Mouse (Mus musculus) right cerebral cortex, adult 2 months (tissue): ENCODE results near the gene Gmppb.
"Not testable (repeated sequence)": the region's sequence is repeated elsewhere in the genome, so short reads cannot be mapped to it uniquely, and the experiment has no call there.

Experiments used
- DNase-seq, 2 experiments: peaks; one replicate each; pipeline ENCODE4 v3.0.0; 2021 to 2022; ENCODE audit warnings: low spot score in 2 of 2

Gene Gmppb

DNA sequence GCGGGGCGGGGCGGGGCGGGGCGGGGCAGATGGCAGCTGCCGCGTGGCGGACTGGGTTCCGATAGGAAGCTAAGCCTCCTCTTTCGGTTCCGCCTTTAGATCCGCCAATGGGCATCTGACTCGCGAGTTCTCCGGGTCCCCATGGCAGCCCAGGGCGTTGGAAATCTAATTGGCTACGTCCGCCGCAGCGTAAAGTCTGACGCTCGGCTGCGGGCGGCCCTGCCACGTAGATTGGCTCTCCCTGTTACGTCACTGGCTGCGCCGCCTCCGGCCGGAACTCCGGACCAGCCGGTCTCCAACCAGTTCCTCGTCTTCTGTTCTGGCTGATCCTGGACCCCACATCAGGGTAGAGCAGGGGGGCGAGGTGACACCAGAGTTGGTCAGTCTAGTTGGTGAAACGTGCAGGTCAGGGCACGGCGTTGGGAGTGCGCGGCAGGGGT is at the start of gene Gmppb:
Gmppb (plus strand) TSS at position 227 of the 440 bp plus-strand sequence.
- DNase-seq, result peak; percentile 96

DNA sequence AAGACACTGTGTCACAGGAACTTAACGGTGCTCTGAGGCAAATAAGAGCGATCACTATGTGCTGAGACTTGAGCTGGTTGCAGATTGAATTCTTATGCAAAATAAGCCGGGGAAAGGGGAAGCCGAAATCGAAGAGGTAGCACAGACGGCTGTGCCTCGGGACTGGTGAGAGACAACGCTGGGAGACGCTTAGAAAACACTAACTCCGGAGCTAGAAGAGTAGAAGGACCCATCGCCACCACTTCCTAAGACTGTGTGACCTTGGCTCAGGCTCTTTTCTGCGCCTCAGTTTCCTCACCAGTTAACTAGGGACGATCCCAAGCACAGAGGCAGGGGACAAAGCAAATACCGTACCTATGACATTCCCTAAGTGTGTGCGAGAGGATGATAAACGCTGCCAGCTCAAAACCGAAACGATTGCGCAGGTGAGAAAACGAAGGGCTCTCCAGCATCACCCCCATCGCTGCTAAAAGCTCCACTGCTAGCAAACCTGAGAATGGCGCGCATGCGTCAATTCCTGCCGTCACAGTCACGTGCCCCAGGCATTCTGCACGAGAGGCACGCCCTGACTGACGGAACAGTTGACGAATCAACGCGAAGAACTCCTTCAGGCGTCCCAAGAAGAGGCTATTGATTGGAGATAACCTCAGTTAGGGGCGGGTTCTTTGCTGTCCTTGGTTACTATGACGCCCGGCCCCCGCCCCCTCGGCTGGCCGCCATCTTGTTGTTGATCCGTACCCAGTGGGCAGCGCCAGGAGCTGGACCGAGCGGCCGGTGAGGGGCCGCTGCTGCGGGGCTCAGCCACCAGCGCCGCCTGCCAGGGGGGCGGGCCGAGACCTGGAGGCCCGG is 46.9 kb upstream of the Gmppb start, which contains the start of gene Ip6k1:
Ip6k1 (plus strand) TSS at position 580 of the 849 bp plus-strand sequence.
- DNase-seq, result peak; percentile 100

DNA sequence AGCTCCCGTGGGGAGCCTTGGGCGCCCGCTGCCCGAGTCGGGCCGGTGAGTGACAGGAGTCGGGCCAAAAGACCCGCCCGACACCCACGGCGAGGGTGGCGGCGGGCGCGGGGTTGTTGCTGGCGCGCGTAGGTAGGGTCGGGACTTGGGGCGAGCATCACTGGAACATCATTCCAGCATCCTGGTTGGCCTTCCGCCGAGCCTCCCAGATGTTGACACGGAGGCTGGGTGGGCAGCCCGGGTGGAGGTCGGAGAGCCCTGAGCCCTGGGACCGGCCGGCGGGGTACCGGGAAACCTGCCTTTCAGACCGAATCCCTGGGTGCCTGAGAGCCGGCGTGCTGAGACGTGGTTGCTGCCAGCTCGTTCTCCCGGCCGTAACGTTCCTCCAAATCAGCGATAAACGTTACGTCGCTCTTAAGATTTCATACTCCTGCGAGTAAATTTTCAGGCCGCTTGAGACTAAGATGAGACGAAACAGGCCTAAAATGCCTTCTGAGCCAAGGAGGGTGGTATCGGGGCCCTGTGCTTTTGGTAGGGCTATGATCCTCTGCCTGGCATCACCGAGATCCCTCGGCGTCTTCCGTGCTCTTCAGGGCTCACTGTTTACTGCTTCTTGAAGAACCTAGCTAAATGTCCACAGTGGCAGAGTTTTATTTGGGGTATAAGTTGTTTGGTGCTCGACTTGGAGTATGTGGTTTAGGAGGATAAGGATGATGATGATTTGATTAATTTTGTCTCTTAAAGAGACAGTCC is 46.1 kb upstream of the Gmppb start:
- peak in 1 of 2 experiments; percentile 49 for DNase-seq

DNA sequence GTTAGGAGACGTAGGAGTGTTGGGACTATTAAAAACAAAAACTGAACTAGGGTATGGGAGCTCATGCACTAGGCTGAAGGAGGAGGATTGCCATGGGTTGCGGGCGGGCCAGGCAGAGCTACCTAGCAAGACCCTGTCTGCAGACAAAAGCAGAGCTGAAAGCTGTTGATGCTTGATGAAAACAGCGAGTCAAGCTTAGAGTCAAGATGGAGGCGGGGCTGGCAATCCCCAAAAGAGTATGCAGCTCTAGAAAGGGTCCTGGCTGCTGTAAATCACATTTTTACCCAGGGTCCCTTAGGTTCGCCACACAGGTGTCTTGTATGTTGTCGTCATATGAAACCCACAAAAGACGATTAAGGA is 45.5 kb upstream of the Gmppb start:
- DNase-seq, result peak in 1 of 2 experiments; percentile 31

DNA sequence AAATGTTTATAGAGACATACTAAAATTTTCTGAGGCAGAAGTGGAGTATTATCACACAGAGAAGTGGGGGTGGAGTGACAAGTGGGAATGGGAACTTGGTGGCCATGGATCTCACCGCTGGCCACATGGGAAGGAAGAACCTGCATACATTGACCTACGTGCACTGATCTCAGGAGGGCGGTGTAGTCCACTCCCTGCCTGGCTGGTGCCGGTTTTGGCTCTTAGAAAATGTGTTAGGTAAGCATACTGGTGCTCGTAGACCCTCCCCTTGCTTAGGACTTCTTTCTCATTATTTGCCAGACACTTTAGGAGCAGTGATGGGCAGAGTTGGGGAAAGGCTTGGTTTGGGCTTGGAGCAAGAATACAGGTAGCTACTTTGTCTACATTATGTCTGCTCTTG is 41.0 kb upstream of the Gmppb start:
- DNase-seq, result no peak

DNA sequence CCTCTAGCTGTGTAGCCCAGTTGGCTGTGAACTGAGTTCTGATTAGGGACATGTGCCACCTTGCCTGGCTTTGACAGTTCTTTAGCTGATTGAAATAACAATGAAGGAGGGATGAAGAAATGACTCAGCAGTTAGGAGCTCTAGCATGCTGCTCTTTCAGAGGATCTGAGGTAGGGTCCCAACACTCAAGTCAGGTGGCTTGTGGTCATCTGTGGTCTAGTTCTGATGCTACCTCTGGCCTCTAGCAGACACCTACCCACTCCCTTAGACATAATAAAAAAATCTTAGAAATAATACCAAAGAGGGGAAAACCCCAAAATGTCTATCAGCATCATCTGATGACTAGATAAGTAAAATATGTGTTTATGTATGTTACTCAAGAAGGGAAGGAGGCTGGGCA is 38.7 kb upstream of the Gmppb start:
- DNase-seq, result no peak

DNA sequence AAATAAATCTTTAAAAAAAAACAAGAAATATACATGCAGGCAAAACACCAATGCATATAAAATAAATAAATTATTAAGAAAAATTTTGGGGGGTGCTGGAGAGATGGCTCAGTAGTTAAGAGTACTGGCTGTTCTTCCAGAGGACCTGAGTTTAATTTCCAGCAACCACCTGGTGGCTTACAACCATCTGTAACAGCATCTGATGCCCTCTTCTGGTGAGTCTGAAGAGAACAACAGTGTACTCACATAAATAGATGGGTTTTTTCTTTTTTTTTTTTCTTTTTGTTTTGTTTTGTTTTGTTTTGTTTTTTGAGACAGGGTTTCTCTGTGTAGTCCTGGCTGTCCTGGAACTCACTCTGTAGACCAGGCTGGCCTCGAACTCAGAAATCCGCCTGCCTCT is 35.5 kb upstream of the Gmppb start:
- DNase-seq, result not testable (repeated sequence)

DNA sequence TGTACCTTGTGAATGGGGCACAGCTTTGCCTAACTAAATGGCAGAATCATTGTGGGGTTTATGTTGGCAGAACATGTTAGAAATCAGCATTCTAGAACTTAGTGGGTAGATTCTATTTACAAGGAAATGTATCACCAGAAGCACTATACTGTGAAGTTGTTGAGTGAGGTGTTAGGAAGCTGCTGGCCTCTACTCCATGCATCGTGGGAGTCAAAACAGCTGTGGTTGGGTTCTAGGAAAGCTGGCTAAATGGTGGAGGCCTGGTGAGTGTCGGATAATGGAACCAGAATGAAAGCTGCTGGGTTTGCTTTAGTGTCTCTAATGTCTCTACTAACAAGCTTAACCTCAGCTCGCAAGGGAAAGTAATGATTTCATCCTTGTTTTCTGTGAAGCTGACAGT is 31.9 kb upstream of the Gmppb start:
- peak; percentile 39 to 49 for DNase-seq

DNA sequence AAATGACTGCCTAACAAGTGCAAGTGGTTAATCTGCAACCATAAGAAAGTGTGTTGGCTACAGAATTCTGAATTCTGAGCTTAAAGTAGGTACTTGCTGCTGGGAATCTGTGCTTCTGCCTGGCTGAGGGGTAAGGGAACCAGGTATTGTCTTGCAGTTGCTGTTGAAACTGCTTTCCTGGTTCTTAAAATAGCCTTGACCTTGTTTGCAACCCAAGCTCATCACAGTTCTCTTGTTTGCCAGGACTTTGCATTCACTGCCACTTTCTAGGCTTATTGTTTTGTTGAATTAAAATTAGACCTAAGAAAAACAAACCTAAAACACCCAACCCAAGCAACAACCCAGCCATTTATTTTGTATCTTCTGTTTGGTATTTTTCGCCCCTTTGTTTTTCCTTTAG is 28.3 kb upstream of the Gmppb start:
- DNase-seq, result no peak

DNA sequence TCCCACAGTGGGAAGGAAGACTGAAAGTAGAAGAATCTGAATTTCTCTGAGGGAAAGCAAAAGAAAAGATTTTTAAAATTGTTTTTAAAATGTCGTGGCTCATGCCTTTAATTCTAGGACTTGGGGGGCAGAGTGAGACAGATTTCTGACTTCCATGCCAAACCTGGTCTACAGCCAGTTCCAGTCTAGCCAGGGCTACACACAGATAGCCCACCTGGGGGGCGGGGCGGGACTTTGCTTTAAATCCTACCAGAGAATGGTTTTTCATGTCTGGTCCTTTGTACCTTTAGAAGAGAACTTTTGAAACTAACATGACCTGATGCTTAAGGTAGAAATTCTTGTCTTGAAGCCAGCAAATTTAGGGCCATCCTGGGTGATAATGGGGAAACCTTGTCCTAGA is 25.8 kb upstream of the Gmppb start:
- no peak for DNase-seq

DNA sequence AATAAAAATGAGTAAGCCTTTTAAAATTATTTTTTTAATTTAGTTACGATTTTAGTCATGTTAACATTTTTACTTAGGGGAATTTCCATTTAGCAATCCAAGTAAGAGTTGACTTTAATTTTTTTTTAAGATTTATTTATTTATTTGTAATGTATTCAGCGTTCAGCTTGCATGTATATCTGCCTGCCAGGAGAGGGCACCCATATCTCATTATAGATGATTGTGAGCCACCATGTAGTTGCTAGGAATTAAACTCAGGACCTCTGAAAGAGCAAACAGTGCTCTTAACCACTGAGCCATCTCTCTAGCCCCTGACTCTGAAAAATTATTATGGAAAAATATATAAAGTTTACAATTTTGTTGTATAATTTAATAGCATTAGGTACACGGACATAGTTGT is 22.5 kb upstream of the Gmppb start:
- DNase-seq, result no peak

DNA sequence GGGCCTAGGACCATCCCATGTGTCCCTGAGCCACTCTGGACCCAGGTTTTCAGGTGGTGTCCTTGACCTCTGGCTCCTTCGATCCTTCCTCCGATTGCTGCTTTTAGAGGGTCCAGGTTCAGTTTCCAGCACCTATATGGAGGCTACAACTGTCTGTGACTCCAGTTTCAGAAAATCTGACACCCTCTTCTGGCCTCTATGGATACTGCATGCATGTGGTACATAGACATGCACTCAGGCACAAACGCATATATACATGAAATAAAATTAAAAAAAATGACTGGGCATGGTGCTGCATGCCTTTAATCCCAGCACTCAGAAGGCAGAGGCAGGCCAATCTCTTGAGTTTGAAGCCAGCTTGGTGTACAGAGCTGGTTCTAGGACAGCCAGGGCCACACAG is 21.2 kb upstream of the Gmppb start:
- DNase-seq, result no peak

DNA sequence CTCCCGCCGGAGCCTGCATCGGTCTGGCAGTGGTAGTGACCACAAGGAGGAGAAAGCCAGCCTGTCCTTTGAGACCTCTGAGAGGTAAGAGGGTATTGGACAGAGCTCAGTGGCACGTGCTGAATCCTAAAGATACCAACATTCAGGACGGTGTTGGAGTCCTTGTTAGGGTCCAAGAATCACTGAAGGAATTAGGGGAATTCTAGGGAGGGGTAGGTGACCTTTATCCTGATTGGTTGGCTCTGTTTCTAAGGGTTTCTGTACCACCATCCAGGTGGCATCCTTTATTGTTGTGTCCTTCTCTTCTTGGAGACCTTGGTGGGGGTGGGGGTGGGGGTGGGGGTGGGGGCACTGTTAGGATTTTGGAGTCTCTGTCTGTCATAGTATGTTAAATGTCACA is 16.9 kb upstream of the Gmppb start:
- no peak for DNase-seq

DNA sequence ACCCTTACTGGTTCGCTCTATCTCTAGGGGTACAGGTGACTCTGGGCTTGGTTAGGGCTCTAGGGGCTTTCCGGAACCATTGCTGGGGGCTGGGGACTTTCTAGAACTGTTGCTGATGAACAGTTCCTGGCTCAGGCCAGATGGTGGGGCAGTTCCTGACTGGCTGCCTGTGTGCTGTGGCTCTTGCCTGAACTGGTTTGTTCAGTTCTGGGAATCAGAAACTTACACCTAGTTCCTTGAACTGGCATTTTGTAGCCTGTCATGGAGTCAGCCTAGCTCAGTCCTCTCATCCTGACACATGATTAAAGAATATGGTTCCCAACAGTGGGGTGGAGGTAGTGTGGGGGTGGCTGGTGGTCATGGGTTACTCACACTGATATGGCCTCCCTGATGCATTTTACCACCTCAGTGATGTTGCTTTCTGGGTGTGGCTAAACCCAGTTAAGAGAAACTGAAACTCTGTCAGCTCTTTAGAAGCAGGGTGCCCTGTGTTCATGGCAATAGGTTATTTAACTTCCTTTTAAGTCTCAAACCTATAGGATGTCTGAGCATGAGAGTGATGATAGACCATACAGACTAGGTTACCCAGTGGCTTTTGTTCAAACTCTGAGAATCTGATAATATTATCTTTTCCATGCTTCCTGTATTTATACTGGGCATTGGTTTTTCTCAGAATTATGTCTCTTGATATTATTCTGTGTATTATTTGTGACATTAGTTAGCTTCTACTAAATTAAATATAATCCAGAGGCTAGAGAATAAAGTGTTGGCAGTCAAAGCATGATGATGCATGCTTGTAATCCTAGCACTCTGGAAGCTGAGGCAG is 13.5 kb upstream of the Gmppb start:
- DNase-seq, result no peak

DNA sequence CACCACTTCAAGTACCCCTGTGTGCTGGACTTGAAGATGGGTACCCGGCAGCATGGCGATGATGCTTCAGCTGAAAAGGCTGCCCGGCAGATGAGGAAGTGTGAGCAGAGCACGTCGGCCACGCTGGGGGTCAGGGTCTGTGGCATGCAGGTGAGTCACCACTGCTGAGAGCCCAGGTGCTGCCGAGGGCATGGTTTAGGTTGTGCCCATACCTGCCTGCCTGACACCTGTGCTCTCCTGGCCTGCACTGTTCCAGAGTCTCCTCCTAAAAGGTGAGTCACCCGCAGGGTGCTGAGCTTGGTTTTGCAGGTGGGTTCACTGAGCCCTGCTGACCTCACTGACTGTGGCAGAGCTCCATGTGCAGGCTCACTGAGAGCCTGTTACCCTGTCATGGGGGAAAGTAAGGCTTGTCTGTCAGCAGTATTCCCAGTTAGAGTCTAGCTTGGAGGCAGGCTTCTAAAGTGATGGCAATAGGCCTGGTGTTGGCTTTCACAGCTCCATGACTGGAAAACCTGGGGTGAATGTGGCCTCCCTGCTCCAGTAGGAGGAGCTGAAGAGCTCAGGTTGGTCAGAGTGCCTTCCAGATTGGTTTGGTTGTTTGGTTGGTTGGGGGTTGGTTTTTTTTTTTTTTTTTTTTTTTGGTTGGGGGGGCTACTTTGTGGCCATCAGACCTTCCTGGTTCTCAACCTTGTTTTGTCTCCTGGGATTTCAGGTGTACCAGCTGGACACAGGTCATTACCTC is 4.1 kb upstream of the Gmppb start:
- no peak for DNase-seq

DNA sequence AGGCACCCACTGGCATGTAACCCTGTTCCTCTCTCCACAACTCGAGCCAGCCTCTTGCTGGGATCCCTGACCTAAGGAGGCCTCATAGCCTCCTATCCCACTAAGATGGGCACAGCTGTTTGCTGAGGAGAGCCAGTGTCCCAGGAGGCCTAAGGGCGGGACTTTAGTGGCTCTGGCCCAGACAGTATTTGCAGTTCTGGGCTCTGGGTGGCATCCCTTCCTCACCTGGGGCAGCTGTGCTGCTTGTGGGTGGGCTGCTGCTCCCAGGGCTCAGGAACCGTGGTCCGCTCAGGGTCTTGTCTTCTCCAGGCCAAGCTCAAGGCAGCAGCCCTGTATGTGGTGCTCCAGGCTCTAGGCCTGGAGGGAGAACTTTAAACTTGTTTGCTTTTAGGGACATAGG is 2.5 kb upstream of the Gmppb start:
- no peak for DNase-seq

DNA sequence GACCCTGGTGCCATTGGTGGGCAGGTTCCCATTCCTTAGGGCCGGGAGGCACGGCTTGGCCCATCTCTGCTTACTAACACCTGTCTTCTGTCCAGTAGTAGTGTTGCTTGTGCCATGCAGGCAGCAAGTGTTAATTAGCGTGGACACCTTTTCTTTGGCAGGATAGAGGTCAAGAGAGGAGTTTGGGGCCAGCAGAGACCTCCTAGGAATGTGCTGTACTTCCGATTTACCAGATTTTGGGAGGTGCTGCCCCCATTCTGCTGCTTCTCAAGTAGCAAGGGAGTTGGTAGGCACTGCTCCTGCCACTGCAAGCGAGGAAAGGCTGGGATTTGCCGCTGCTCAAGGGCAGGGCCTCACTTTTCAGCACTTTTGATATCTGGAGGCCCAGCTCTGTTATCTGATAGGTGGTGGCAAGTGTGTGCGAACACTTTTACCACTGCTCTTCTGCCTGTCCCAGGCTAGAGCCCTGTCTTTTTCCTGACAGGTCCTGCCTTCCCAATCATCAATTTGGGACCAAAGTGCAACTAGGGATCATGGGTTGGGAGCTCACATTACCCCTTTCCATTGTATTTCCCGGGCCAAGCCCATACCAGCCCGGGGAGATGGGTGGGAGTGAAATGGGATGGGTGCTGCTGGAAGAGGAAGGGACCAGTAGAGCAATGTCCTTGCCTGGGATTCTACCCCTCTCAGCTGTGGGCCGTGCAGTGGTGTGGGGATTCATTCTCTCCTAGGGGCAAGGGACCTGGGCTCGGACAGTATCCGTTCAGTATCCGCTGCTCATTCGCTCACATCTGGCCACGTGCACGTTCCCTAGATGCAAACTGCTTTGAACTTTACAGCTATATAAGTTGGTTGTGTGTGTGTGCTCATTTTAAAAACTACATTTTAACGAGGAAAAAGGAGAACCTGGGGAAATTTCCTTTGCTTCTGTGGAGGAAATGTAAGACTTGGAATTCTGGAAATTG is 1.2 kb upstream of the Gmppb start:
- no peak for DNase-seq

DNA sequence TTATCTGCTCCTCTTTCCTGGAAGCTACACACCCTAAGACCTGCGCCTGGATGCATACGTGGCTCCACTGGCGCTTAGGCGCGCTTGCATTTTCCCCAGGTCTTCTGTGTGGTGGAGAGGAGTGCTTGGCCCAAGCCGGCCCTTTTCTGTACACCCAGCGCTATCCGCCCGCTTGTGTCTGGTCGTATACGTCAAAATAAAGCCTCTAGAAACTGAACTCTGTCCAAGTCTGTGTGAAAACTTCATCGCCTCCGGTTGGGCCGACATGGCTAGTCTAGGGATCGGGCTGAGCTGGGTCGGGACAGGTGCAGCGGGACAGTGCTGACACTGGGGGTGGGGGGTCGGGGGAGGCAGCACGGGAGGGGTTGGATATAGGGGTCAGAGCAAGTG is 481 bp upstream of the Gmppb start:
- DNase-seq, result no peak

DNA sequence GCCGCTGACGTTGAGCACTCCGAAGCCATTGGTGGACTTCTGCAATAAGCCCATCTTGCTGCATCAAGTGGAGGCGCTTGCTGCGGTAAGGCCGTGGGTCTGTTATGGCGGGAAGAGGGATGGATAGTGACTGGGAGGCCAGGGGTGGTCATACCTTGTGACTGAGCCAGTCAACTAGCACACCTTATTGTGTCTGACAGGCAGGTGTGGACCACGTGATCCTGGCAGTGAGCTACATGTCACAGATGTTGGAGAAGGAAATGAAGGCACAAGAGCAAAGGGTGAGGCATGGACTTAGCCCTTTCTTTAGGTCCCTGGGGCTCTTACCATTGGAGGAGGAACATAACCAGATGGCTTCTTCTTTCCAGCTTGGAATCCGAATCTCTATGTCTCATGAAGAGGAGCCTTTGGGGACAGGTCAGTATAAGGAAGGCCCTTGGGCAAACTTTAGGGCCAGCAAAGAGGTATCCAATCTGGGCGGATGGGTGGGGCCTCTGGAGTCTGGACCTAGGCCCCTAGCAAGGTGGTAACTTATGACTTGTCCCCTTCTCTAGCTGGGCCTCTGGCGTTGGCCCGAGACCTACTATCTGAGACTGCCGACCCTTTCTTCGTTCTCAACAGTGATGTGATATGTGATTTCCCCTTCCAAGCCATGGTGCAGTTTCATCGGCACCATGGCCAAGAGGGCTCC is 664 bp downstream of the Gmppb start:
- DNase-seq, result no peak
